Mouse (Mus musculus) thymus, postnatal 0 days (tissue): ENCODE data around the gene Tmem200a. TPM values are rescaled to one million over a fixed set of nuclear protein-coding genes. Genes with fewer than 3 reads are reported as not detected.
"Not testable (repeated sequence)": the region's sequence is repeated elsewhere in the genome, so short reads cannot be mapped to it uniquely, and the experiment has no call there.

Source experiments
- DNase-seq: peaks from one replicate; pipeline ENCODE4 v3.0.0-alpha.2; 2015; ENCODE audit warnings: low spot score
- polyA plus RNA-seq: library from polyadenylated mRNA; unstranded; fragments of >200 nt; fragmentation: Nextera tagmentation; extraction: Ambion mirVana; gene quantifications from 2 replicates; pipeline ENCODE4 v1.2.1, GENCODE M21; 2015

Tmem200a gene
- polyA plus RNA-seq, 1 experiment from 2014 or later, result 0.49 TPM

GRCm38 (mm10) chr10:25894126-25894525 lies 184.7 kb downstream of the Tmem200a start:
- not testable (repeated sequence) for DNase-seq

GRCm38 (mm10) chr10:25887225-25887624 lies 191.6 kb downstream of the Tmem200a start:
- DNase-seq, result no peak

GRCm38 (mm10) chr10:25884512-25884911 lies 194.3 kb downstream of the Tmem200a start:
- DNase-seq, result no peak

- DNase-seq, result no peak
These were observed 201.1 kb downstream of the Tmem200a start for GRCm38 (mm10) chr10:25877731-25878130.

- DNase-seq, result no peak
These were observed 202.0 kb downstream of the Tmem200a start for GRCm38 (mm10) chr10:25876809-25877208.

GRCm38 (mm10) chr10:25868739-25869138 lies 210.1 kb downstream of the Tmem200a start:
- no peak for DNase-seq

Other genes with a start within 250 kb of the Tmem200a start
- not detected in 2 replicates for gene Gm9767, start 797 bp downstream of the Tmem200a start, polyA plus RNA-seq
- gene Samd3, start 150.7 kb upstream of the Tmem200a start, polyA plus RNA-seq, result 0.68 and 0.80 TPM in 2 replicates